Mouse (Mus musculus): ENCODE data around the gene Galnt4. TPM values are rescaled to one million over a fixed set of nuclear protein-coding genes. Genes with fewer than 3 reads are reported as not detected.
A peak's percentile ranks its signal among the peaks of the same experiment; 100 is the strongest.

The Galnt4 gene
- total RNA-seq (2021): 1 to 10 TPM; 4.0 to 4.6 TPM

- DNase-seq (ENCODE audit: extremely low spot score in 1 of 2, low spot score in 1 of 2): peak; percentile 38 to 40
These were observed at the start of gene Galnt4 for GRCm38 (mm10) chr10:99107964-99108363. Gene Galnt4 (plus strand): TSS chr10:99108159.

GRCm38 (mm10) chr10:99060588-99060987 lies 47.4 kb upstream of the Galnt4 start:
- DNase-seq (ENCODE audit: extremely low spot score in 1 of 2, low spot score in 1 of 2): no peak

- no peak for DNase-seq (ENCODE audit: extremely low spot score in 1 of 2, low spot score in 1 of 2)
These were observed 46.5 kb upstream of the Galnt4 start for GRCm38 (mm10) chr10:99061418-99061817.

GRCm38 (mm10) chr10:99062546-99062945 lies 45.4 kb upstream of the Galnt4 start:
- no peak for DNase-seq (ENCODE audit: extremely low spot score in 1 of 2, low spot score in 1 of 2)

- no peak for DNase-seq (ENCODE audit: extremely low spot score in 1 of 2, low spot score in 1 of 2)
These were observed 31.7 kb upstream of the Galnt4 start for GRCm38 (mm10) chr10:99076113-99076895.

GRCm38 (mm10) chr10:99078621-99079020 lies 29.3 kb upstream of the Galnt4 start:
- DNase-seq (ENCODE audit: extremely low spot score in 1 of 2, low spot score in 1 of 2): no peak

GRCm38 (mm10) chr10:99081569-99081990 lies 26.4 kb upstream of the Galnt4 start:
- DNase-seq (ENCODE audit: extremely low spot score in 1 of 2, low spot score in 1 of 2): no peak

GRCm38 (mm10) chr10:99083431-99084003 lies 24.4 kb upstream of the Galnt4 start:
- DNase-seq (ENCODE audit: extremely low spot score in 1 of 2, low spot score in 1 of 2): no peak

- peak; percentile 89 to 99 for DNase-seq (ENCODE audit: extremely low spot score in 1 of 2, low spot score in 1 of 2)
These were observed 23.3 kb upstream of the Galnt4 start for GRCm38 (mm10) chr10:99084397-99085239.

- no peak for DNase-seq (ENCODE audit: extremely low spot score in 1 of 2, low spot score in 1 of 2)
These were observed 22.7 kb upstream of the Galnt4 start for GRCm38 (mm10) chr10:99085240-99085587.

GRCm38 (mm10) chr10:99086029-99086428 lies 21.9 kb upstream of the Galnt4 start:
- DNase-seq (ENCODE audit: extremely low spot score in 1 of 2, low spot score in 1 of 2): no peak

- no peak for DNase-seq (ENCODE audit: extremely low spot score in 1 of 2, low spot score in 1 of 2)
These were observed 18.1 kb upstream of the Galnt4 start for GRCm38 (mm10) chr10:99089906-99090305.

- DNase-seq (ENCODE audit: extremely low spot score in 1 of 2, low spot score in 1 of 2): no peak
These were observed 14.6 kb upstream of the Galnt4 start for GRCm38 (mm10) chr10:99093364-99093763.

- no peak for DNase-seq (ENCODE audit: extremely low spot score in 1 of 2, low spot score in 1 of 2)
These were observed 12.8 kb upstream of the Galnt4 start for GRCm38 (mm10) chr10:99095114-99095513.

- DNase-seq (ENCODE audit: extremely low spot score in 1 of 2, low spot score in 1 of 2): peak in 1 of 2 experiments; percentile 53
These were observed 10.6 kb upstream of the Galnt4 start for GRCm38 (mm10) chr10:99097374-99097773.

- no peak for DNase-seq (ENCODE audit: extremely low spot score in 1 of 2, low spot score in 1 of 2)
These were observed 2.4 kb upstream of the Galnt4 start for GRCm38 (mm10) chr10:99105522-99105921.

GRCm38 (mm10) chr10:99106311-99106702 lies 1.7 kb upstream of the Galnt4 start:
- DNase-seq (ENCODE audit: extremely low spot score in 1 of 2, low spot score in 1 of 2): no peak

- DNase-seq (ENCODE audit: extremely low spot score in 1 of 2, low spot score in 1 of 2): peak; percentile 69 to 79
These were observed 992 bp upstream of the Galnt4 start, which contains the start of gene Poc1b for GRCm38 (mm10) chr10:99106703-99107631. Gene Poc1b (plus strand): TSS chr10:99107036.

GRCm38 (mm10) chr10:99108431-99108982 lies 548 bp downstream of the Galnt4 start:
- no peak for DNase-seq (ENCODE audit: extremely low spot score in 1 of 2, low spot score in 1 of 2)

- DNase-seq (ENCODE audit: extremely low spot score in 1 of 2, low spot score in 1 of 2): no peak
These were observed 5.6 kb downstream of the Galnt4 start for GRCm38 (mm10) chr10:99113533-99113932.
